Mouse (Mus musculus) lung, postnatal 0 days (tissue): ENCODE data around the gene Nid2.

Experiments
- CTCF ChIP-seq: IDR thresholded peaks from 2 replicates; pipeline ENCODE4 v1.5.1; 2016; ENCODE audit warnings: antibody characterized with exemption, mild to moderate bottlenecking
- EP300 ChIP-seq: IDR thresholded peaks from 2 replicates; pipeline ENCODE4 v1.6.1; 2016; ENCODE audit warnings: antibody characterized with exemption, mild to moderate bottlenecking, control low read depth

GRCm38 (mm10) chr14:19860281-19860680 lies 109.2 kb downstream of the Nid2 start:
- TF ChIP-seq CTCF (no peak), EP300 (no peak)
